Mouse (Mus musculus): ENCODE results near the gene Lama2.

Lama2 gene

GRCm38 (mm10) chr10:27619658-27620057 is at the start of gene Lama2:
TSS of gene Lama2 (minus strand) at chr10:27619758.
- in situ Hi-C loops (cut with MboI, MseI): no loop called here

- in situ Hi-C loops (cut with MboI, MseI): no loop called here
These were observed 44.8 kb upstream of the Lama2 start for GRCm38 (mm10) chr10:27664391-27664790.

- in situ Hi-C loops (cut with MboI, MseI): no loop called here
These were observed 43.8 kb upstream of the Lama2 start for GRCm38 (mm10) chr10:27663396-27663795.

- in situ Hi-C loops (cut with MboI, MseI): no loop called here
These were observed 34.6 kb upstream of the Lama2 start for GRCm38 (mm10) chr10:27654164-27654563.

GRCm38 (mm10) chr10:27652694-27653335 is 33.3 kb upstream of the Lama2 start:
- in situ Hi-C loops (cut with MboI, MseI): no loop called here

- in situ Hi-C loops (cut with MboI, MseI): no loop called here
These were observed 16.2 kb upstream of the Lama2 start for GRCm38 (mm10) chr10:27635721-27636120.

- in situ Hi-C loops (cut with MboI, MseI): no loop called here
These were observed 11.4 kb upstream of the Lama2 start for GRCm38 (mm10) chr10:27631002-27631401.

GRCm38 (mm10) chr10:27621697-27622449 is 2.3 kb upstream of the Lama2 start:
- in situ Hi-C loops (cut with MboI, MseI): no loop called here

GRCm38 (mm10) chr10:27617522-27618020 is 2.0 kb downstream of the Lama2 start:
- in situ Hi-C loops (cut with MboI, MseI): no loop called here

GRCm38 (mm10) chr10:27616641-27617415 is 2.7 kb downstream of the Lama2 start:
- in situ Hi-C loops (cut with MboI, MseI): no loop called here

GRCm38 (mm10) chr10:27595675-27596074 is 23.9 kb downstream of the Lama2 start:
- in situ Hi-C loops (cut with MboI, MseI): no loop called here

- in situ Hi-C loops (cut with MboI, MseI): no loop called here
These were observed 86.3 kb downstream of the Lama2 start for GRCm38 (mm10) chr10:27533217-27533616.

- in situ Hi-C loops (cut with MboI, MseI): no loop called here
These were observed 110.6 kb downstream of the Lama2 start for GRCm38 (mm10) chr10:27508847-27509459.

GRCm38 (mm10) chr10:27500863-27501262 is 118.7 kb downstream of the Lama2 start:
- in situ Hi-C loops (cut with MboI, MseI): no loop called here

GRCm38 (mm10) chr10:27488452-27488851 is 131.1 kb downstream of the Lama2 start:
- in situ Hi-C loops (cut with MboI, MseI): no loop called here

GRCm38 (mm10) chr10:27484041-27484440 is 135.5 kb downstream of the Lama2 start:
- in situ Hi-C loops (cut with MboI, MseI): no loop called here

- in situ Hi-C loops (cut with MboI, MseI): no loop called here
These were observed 144.0 kb downstream of the Lama2 start for GRCm38 (mm10) chr10:27475540-27475939.

- in situ Hi-C loops (cut with MboI, MseI): no loop called here
These were observed 151.3 kb downstream of the Lama2 start for GRCm38 (mm10) chr10:27468274-27468673.

GRCm38 (mm10) chr10:27413583-27414465 is 205.7 kb downstream of the Lama2 start:
- in situ Hi-C loops (cut with MboI, MseI): no loop called here

- in situ Hi-C loops (cut with MboI, MseI): no loop called here
These were observed 228.8 kb downstream of the Lama2 start for GRCm38 (mm10) chr10:27390753-27391152.

GRCm38 (mm10) chr10:27387531-27387930 is 232.0 kb downstream of the Lama2 start:
- in situ Hi-C loops (cut with MboI, MseI): no loop called here
